Mouse (Mus musculus): ENCODE results near the gene Qrich2. TPM values are rescaled to one million over a fixed set of nuclear protein-coding genes. Genes with fewer than 3 reads are reported as not detected.
A peak's percentile ranks its signal among the peaks of the same experiment; 100 is the strongest.
"Not testable (repeated sequence)": the region's sequence is repeated elsewhere in the genome, so short reads cannot be mapped to it uniquely, and the experiment has no call there.

Gene Qrich2
- polyA plus RNA-seq, 1 experiment from 2014 or later: 0.31 TPM

DNA sequence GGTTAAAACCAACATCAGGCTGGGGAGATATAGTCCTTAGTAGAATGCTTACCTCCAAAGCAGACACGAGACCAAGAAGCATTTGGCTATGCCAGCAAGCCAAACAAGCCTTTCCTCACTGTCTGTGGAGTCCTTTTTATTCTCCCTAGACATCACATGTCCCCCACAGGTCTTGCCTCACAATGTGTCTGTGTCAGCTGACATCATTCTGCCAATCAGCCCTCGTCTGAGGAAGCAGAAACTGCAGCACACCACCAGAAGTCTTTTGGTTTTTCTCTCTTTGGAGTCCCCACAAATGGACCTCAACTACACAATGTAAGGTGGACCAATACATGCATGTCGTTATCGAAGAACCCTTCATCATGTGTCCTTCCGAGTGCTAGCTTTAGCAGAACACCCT, 49.0 kb downstream of the Qrich2 start:
- no peak for ATAC-seq (replicated peaks; ENCODE audit: insufficient number of reproducible peaks, low FRiP score, low TSS enrichment)
- Histone ChIP-seq H3K27ac (ENCODE audit: low read depth, low read length) (no peak overlapping the region), H3K27me3 (ENCODE audit: control insufficient read depth, insufficient read depth, low read length) (no peaks in the 10 kb centered on the region), H3K9me3 (replicated peaks; ENCODE audit: control insufficient read depth, low read length) (no peaks in the 10 kb centered on the region), H3K9ac (ENCODE audit: low read depth, low read length) (no peak overlapping the region), H3K4me2 (no peak overlapping the region), H3K4me3 (ENCODE audit: low read depth, low read length) (no peak overlapping the region), H3K36me3 (ENCODE audit: control insufficient read depth, insufficient read depth, low read length) (no peaks in the 10 kb centered on the region), H3K4me1 (ENCODE audit: control insufficient read depth, insufficient read depth, low read length) (peaks cover 11% of the 10 kb centered on the region; the same call in 1 of the 2 replicates)
- 83% methylated on average over 5 of the region's 5 CpGs for WGBS (ENCODE audit: insufficient replicate concordance)

DNA sequence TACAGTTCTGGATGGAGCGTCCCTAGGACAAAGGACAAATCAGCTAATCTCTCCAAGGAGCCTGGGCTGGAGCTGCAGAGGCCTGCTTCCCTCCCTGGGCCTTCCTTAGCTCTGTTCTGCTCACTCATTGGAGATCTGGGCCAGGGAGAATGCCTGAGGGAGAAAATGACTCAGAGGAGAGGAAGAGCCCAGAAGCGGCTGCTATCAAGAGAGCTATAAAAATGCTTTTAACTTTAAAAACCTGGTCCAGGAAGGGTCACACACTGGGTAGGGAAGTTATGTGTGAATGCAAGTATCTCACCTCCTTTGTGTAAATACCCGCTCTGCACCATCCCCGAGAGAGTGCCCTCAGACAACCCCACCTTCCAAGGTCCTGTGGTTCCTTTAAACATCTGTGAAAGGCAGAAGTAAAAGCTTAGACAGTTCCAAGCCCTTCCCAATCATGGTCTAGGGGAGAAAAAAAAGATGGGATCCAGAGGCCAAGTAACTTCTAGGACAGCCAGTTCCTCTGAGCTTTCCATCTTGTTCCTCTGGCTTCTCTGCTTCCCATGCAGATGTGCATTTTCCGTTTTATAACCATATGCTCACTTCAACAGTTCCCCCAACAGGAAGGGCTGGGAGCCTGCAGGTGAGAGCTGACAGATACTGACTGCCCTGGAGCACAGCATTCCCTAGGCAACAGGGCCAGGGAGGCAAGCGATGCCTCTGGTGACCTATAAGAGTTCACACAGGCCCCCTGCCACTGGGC, 49.7 kb downstream of the Qrich2 start:
- Histone ChIP-seq H3K27ac (ENCODE audit: low read depth, low read length) (peak overlapping the region; percentile 54; the same call in 1 of the 2 replicates), H3K4me1 (ENCODE audit: control insufficient read depth, insufficient read depth, low read length) (peaks cover 11% of the 10 kb centered on the region; the same call in 1 of the 2 replicates), H3K9ac (ENCODE audit: low read depth, low read length) (no peak overlapping the region)

GRCm38 (mm10) chr11:116413631-116414022, 52.4 kb downstream of the Qrich2 start:
- no peak overlapping the region for H3K27ac ChIP-seq (ENCODE audit: low read depth, low read length)
- no peaks in the 10 kb centered on the region for H3K36me3 ChIP-seq (ENCODE audit: control insufficient read depth, insufficient read depth, low read length)
- 65% methylated on average over 4 of the region's 4 CpGs for WGBS (ENCODE audit: insufficient replicate concordance)
- H3K4me2 ChIP-seq: peak overlapping the region; percentile 100
- no peak for ATAC-seq (replicated peaks; ENCODE audit: insufficient number of reproducible peaks, low FRiP score, low TSS enrichment)
- H3K9ac ChIP-seq (ENCODE audit: low read depth, low read length): peak overlapping the region; percentile 84; the same call in 1 of the 2 replicates
- peaks cover 11% of the 10 kb centered on the region; the same call in 1 of the 2 replicates for H3K4me1 ChIP-seq (ENCODE audit: control insufficient read depth, insufficient read depth, low read length)
- no peaks in the 10 kb centered on the region for H3K9me3 ChIP-seq (replicated peaks; ENCODE audit: control insufficient read depth, low read length)
- no peak overlapping the region for H3K4me3 ChIP-seq (ENCODE audit: low read depth, low read length)
- 0 out of 2 replicates have a peak, but pooled peaks cover 6% of the 10 kb centered on the region for H3K27me3 ChIP-seq (ENCODE audit: control insufficient read depth, insufficient read depth, low read length)

More for the DNA sequence above, 49.7 kb downstream of the Qrich2 start:
- Histone ChIP-seq H3K9me3 (replicated peaks; ENCODE audit: control insufficient read depth, low read length) (no peaks in the 10 kb centered on the region), H3K27me3 (ENCODE audit: control insufficient read depth, insufficient read depth, low read length) (0 out of 2 replicates have a peak, but pooled peaks cover 2% of the 10 kb centered on the region), H3K4me3 (ENCODE audit: low read depth, low read length) (no peak overlapping the region), H3K4me2 (no peak overlapping the region), H3K36me3 (ENCODE audit: control insufficient read depth, insufficient read depth, low read length) (no peaks in the 10 kb centered on the region)
- ATAC-seq (replicated peaks; ENCODE audit: insufficient number of reproducible peaks, low FRiP score, low TSS enrichment): no peak
- 57% methylated on average over 6 of the region's 6 CpGs for WGBS (ENCODE audit: insufficient replicate concordance)

DNA sequence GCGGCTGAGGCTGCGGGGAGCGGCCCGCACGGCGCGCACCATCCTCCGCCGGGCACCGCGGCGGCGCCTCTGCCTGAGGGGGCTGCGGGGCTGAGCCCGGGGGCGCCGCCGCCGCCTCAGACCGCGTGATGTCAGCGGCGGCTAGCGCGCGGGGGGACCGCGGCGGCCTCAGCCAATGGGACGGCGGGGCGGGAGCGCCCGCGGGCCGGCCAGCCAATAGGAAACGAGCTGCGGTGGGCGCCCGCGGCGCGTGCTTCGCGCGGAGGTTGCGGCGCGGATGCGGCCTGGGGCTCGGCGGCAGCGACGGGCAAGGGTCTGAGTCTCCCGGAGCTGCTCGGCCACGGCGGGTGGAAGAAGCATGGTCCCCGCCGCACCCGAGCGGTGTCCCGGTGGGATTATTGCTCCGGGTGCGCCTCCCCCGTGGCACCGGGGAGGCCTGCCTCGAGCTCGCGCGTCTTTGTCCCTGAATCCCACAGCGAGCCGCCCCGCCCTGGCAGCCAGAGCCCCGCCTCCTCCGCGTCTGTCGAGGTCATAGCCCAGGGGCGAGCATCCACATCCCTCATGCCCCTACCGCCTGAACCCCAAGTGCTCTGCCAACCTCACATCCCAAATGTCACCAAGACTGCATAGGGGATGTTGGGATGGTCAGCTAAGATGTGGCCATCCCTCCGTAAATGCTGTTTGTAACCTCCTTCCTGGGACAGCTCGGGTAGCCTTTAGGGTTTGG, 53.0 kb downstream of the Qrich2 start, which contains the start of gene Rnf157:
Gene Rnf157 (minus strand): TSS at position 129 of the 727 bp plus-strand sequence.
- peak within 1 kb of the TSS; percentile 84 for H3K9ac ChIP-seq (ENCODE audit: low read depth, low read length)
- H3K27me3 ChIP-seq (ENCODE audit: control insufficient read depth, insufficient read depth, low read length): 0 out of 2 replicates have a peak, but pooled peaks cover 6% of the 10 kb centered on the region
- H3K4me2 ChIP-seq: peak within 1 kb of the TSS; percentile 100
- H3K4me3 ChIP-seq (ENCODE audit: low read depth, low read length): peak within 1 kb of the TSS; percentile 79
- peaks cover 8% of the 10 kb centered on the region; the same call in 1 of the 2 replicates for H3K4me1 ChIP-seq (ENCODE audit: control insufficient read depth, insufficient read depth, low read length)
- H3K27ac ChIP-seq (ENCODE audit: low read depth, low read length): peak within 1 kb of the TSS; percentile 66; the same call in 1 of the 2 replicates
- WGBS (ENCODE audit: insufficient replicate concordance): 3% methylated on average over 55 of the region's 82 CpGs
- H3K9me3 ChIP-seq (replicated peaks; ENCODE audit: control insufficient read depth, low read length): no peaks in the 10 kb centered on the region
- no peaks in the 10 kb centered on the region for H3K36me3 ChIP-seq (ENCODE audit: control insufficient read depth, insufficient read depth, low read length)
- ATAC-seq (replicated peaks; ENCODE audit: insufficient number of reproducible peaks, low FRiP score, low TSS enrichment): peak; percentile 81

DNA sequence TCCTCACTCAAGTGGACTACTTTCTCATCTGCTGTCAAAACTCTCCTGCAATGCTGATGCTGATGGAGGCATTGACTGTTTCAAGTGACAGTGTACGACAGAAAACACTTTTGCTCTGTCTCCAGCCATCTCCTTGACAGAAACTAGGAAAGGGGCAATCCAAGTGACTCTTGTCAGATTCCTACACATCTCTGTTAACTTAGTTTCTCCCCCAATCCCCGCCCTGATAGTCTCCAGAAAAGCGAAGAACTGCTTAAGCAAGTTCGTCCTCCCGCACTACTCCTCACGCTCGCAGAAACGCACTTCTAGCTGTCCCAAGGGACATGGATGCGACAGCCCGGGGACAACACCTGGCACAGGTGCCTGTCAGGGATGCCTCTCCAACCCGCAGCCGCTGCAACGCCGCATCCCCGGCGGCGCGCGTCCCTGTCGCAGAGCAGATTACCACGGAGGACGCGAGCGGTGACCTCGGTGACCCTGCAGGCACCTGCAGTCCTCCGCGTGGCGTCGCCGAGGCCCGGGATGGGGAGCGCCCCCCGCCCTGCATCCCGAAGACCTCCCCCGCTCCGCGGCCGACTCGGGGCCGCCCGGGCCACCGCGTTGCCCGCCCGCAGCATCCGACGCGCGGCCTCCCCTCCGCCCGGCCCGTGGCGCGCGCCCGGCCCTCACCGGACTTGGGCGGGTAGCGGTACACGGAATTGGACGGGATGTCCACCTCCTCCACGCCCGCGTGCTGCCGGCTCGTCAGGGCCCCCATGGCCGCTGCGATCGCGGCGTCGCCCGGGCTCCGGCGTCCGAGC, 53.8 kb downstream of the Qrich2 start:
- peak overlapping the region; percentile 100 for H3K4me2 ChIP-seq
- WGBS (ENCODE audit: insufficient replicate concordance): under 1% methylated on average over 68 of the region's 76 CpGs
- H3K9me3 ChIP-seq (replicated peaks; ENCODE audit: control insufficient read depth, low read length): no peaks in the 10 kb centered on the region
- peak overlapping the region; percentile 84 for H3K9ac ChIP-seq (ENCODE audit: low read depth, low read length)
- ATAC-seq (replicated peaks; ENCODE audit: insufficient number of reproducible peaks, low FRiP score, low TSS enrichment): peak; percentile 62
- H3K36me3 ChIP-seq (ENCODE audit: control insufficient read depth, insufficient read depth, low read length): no peaks in the 10 kb centered on the region
- H3K4me3 ChIP-seq (ENCODE audit: low read depth, low read length): peak overlapping the region; percentile 79
- H3K27me3 ChIP-seq (ENCODE audit: control insufficient read depth, insufficient read depth, low read length): 0 out of 2 replicates have a peak, but pooled peaks cover 6% of the 10 kb centered on the region
- H3K4me1 ChIP-seq (ENCODE audit: control insufficient read depth, insufficient read depth, low read length): peaks cover 8% of the 10 kb centered on the region; the same call in 1 of the 2 replicates
- no peak overlapping the region for H3K27ac ChIP-seq (ENCODE audit: low read depth, low read length)

DNA sequence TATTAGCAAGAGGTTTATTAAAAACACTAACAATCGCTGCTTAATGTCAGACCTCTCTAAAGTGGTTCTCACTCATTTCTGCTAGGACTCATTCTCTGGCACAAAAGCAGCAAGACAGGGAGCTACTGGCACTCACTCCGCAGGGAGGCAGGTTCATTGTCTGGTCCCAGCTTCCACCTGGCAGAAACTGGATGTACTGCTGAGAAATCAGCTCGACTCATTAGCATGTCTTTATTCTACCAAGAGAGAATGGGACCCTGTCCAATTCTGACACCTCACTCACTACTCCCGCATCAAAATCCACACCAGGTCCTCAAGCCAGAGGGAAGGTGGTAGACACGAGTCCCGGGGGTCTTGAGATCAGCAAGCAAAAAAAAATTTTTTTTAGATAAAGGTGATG, 54.5 kb downstream of the Qrich2 start:
- H3K4me2 ChIP-seq: peak overlapping the region; percentile 100
- H3K4me1 ChIP-seq (ENCODE audit: control insufficient read depth, insufficient read depth, low read length): peaks cover 8% of the 10 kb centered on the region; the same call in 1 of the 2 replicates
- H3K9ac ChIP-seq (ENCODE audit: low read depth, low read length): no peak overlapping the region
- WGBS (ENCODE audit: insufficient replicate concordance): 22% methylated on average over 6 of the region's 6 CpGs
- H3K9me3 ChIP-seq (replicated peaks; ENCODE audit: control insufficient read depth, low read length): no peaks in the 10 kb centered on the region
- H3K4me3 ChIP-seq (ENCODE audit: low read depth, low read length): peak overlapping the region; percentile 79
- H3K27ac ChIP-seq (ENCODE audit: low read depth, low read length): no peak overlapping the region
- H3K36me3 ChIP-seq (ENCODE audit: control insufficient read depth, insufficient read depth, low read length): no peaks in the 10 kb centered on the region
- 0 out of 2 replicates have a peak, but pooled peaks cover 6% of the 10 kb centered on the region for H3K27me3 ChIP-seq (ENCODE audit: control insufficient read depth, insufficient read depth, low read length)
- ATAC-seq (replicated peaks; ENCODE audit: insufficient number of reproducible peaks, low FRiP score, low TSS enrichment): no peak

DNA sequence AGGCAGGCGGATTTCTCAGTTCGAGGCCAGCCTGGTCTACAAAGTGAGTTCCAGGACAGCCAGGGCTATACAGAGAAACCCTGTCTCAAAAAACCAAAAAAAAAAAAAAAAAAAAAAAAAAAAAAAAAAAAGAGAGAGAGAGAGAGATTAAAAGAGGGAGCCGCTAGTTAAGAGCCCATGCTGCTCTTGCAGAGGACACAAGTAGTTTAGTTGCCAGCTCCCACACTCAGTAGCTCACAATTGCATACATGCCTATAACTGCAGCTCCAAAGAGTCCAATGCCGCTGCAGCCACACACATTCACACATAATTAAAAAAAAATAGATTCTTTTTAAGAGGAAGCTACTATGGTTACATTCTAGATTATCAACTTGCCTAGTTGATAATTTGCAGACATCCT, 55.6 kb downstream of the Qrich2 start:
- H3K4me1 ChIP-seq (ENCODE audit: control insufficient read depth, insufficient read depth, low read length); H3K27ac ChIP-seq (ENCODE audit: low read depth, low read length); ATAC-seq (replicated peaks; ENCODE audit: insufficient number of reproducible peaks, low FRiP score, low TSS enrichment); H3K4me3 ChIP-seq (ENCODE audit: low read depth, low read length); H3K27me3 ChIP-seq (ENCODE audit: control insufficient read depth, insufficient read depth, low read length); H3K9me3 ChIP-seq (replicated peaks; ENCODE audit: control insufficient read depth, low read length); H3K4me2 ChIP-seq; H3K36me3 ChIP-seq (ENCODE audit: control insufficient read depth, insufficient read depth, low read length); H3K9ac ChIP-seq (ENCODE audit: low read depth, low read length): not testable (repeated sequence)
- 72% methylated on average over 4 of the region's 4 CpGs for WGBS (ENCODE audit: insufficient replicate concordance)

GRCm38 (mm10) chr11:116409008-116409407, 57.0 kb downstream of the Qrich2 start:
- ATAC-seq (replicated peaks; ENCODE audit: insufficient number of reproducible peaks, low FRiP score, low TSS enrichment): no peak

More at GRCm38 (mm10) chr11:116409008-116409407, 57.0 kb downstream of the Qrich2 start:
- no peaks in the 10 kb centered on the region for H3K9me3 ChIP-seq (replicated peaks; ENCODE audit: control insufficient read depth, low read length)
- H3K27me3 ChIP-seq (ENCODE audit: control insufficient read depth, insufficient read depth, low read length): 0 out of 2 replicates have a peak, but pooled peaks cover 6% of the 10 kb centered on the region
- no peak overlapping the region for H3K9ac ChIP-seq (ENCODE audit: low read depth, low read length)
- WGBS (ENCODE audit: insufficient replicate concordance): 80% methylated on average over 3 of the region's 3 CpGs
- no peak overlapping the region for H3K4me3 ChIP-seq (ENCODE audit: low read depth, low read length)
- H3K4me1 ChIP-seq (ENCODE audit: control insufficient read depth, insufficient read depth, low read length): peaks cover 6% of the 10 kb centered on the region; the same call in 1 of the 2 replicates
- no peak overlapping the region for H3K27ac ChIP-seq (ENCODE audit: low read depth, low read length)
- no peaks in the 10 kb centered on the region for H3K36me3 ChIP-seq (ENCODE audit: control insufficient read depth, insufficient read depth, low read length)
- no peak overlapping the region for H3K4me2 ChIP-seq

All from heart, embryonic 11.5 days (tissue).